20 mouse cellular contexts compared by ENCODE assay signal in the genomic region with DNA sequence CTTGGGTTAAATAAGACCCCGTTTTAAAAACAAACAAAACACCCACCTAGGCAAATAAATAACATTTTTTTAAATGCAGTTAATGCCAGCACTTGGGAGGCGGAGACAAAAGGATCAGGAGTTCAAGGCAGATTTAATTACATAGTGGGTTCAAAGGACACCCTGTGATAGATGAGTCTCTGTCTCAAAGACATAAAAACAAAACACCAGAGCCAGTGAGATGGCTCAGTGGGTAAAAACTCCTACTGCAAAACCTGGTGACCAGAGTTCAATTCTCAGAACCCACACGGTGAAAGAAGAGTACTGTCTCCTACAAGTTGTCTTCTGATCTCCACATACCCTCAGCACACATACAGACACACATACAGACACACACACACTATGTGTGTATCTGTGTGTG. TPM values are rescaled to one million over a fixed set of nuclear protein-coding genes. Genes with fewer than 3 reads are reported as not detected.
DNase-seq lines count a peak whose midpoint lies in the region; ATAC-seq and TF ChIP-seq lines count a peak whose summit lies in the region.
"Had no signal": no experiment of that assay in that cellular context is flagged by ENCODE, and none has a peak within 500 bp of the region (broad histone marks: within the 10 kb centered on the region; RNA-seq: fewer than 3 reads in every experiment).

No protein-coding gene starts in this region.

- H3K4me3 ChIP-seq in kidney, adult 2 months (ENCODE audit: insufficient read depth, low read depth, low read length), result no peak overlapping the region
- no peak overlapping the region for H3K4me3 ChIP-seq in kidney, embryonic 14.5 days (ENCODE audit: low read length)
- H3K4me3 ChIP-seq in kidney, postnatal 0 days (replicated peaks; ENCODE audit: low read depth, low read length), result no peak overlapping the region

- DNase-seq in kidney, adult 2 months, result peak; percentile 77
- peak; percentile 67 for DNase-seq in kidney, adult 9 months
- no peak for DNase-seq in kidney, adult 11 months
- DNase-seq in kidney, postnatal 0 days (ENCODE audit: low spot score), result peak; percentile 31
- no peak for DNase-seq in kidney, adult 18-20 months
- DNase-seq: adrenal gland, adult 2 months; adrenal gland, adult 8-10 months; adrenal gland, postnatal 10 days; adrenal gland, postnatal 14 days; adrenal gland, postnatal 25 days; adrenal gland, postnatal 36 days; B cell, adult 2 months; cerebellum, adult 11 months; cerebellum, adult 11-12 months; cerebellum, adult 18-20 months had no signal

- H3K4me1 ChIP-seq in kidney, adult 2 months (ENCODE audit: control insufficient read depth, insufficient read depth, low read length), result no peaks in the 10 kb centered on the region
- peaks cover 4% of the 10 kb centered on the region; the same call in 1 of the 2 replicates for H3K4me1 ChIP-seq in kidney, embryonic 14.5 days (ENCODE audit: control insufficient read depth, insufficient read depth, low read length)
- H3K4me1 ChIP-seq in kidney, postnatal 0 days (replicated peaks; ENCODE audit: insufficient read depth, low read length), result peaks cover 7% of the 10 kb centered on the region; the same call in 1 of the 2 replicates

- no peaks in the 10 kb centered on the region for H3K27me3 ChIP-seq in kidney, adult 2 months (replicated peaks; ENCODE audit: control insufficient read depth, insufficient read depth, low read length)
- H3K27me3 ChIP-seq in kidney, embryonic 14.5 days (ENCODE audit: control insufficient read depth, insufficient read depth, low read length), result peaks cover 10% of the 10 kb centered on the region; the same call in 1 of the 2 replicates
- no peaks in the 10 kb centered on the region for H3K27me3 ChIP-seq in kidney, postnatal 0 days (ENCODE audit: insufficient read depth, low read length)

- H3K9me3 ChIP-seq in kidney, embryonic 14.5 days (ENCODE audit: control insufficient read depth, low read length), result no peaks in the 10 kb centered on the region
- no peaks in the 10 kb centered on the region for H3K9me3 ChIP-seq in kidney, postnatal 0 days (replicated peaks; ENCODE audit: low read length)
- H3K9me3 ChIP-seq: G1E had no signal

- H3K4me2 ChIP-seq in kidney, embryonic 14.5 days (replicated peaks; ENCODE audit: low read depth, low read length), result no peak overlapping the region
- no peak overlapping the region for H3K4me2 ChIP-seq in kidney, postnatal 0 days (ENCODE audit: low read length)

- H3K36me3 ChIP-seq in kidney, adult 2 months (ENCODE audit: control insufficient read depth, insufficient read depth, low read length), result no peaks in the 10 kb centered on the region
- H3K36me3 ChIP-seq in kidney, embryonic 14.5 days (ENCODE audit: control insufficient read depth, insufficient read depth, low read length), result no peaks in the 10 kb centered on the region
- H3K36me3 ChIP-seq in kidney, postnatal 0 days (ENCODE audit: insufficient read depth, low read length), result no peaks in the 10 kb centered on the region
- H3K36me3 ChIP-seq: G1E had no signal

- H3K9ac ChIP-seq in kidney, embryonic 14.5 days (ENCODE audit: low read depth, low read length), result no peak overlapping the region
- H3K9ac ChIP-seq in kidney, postnatal 0 days (ENCODE audit: low read depth, low read length), result no peak overlapping the region

- no peak for TF ChIP-seq POLR2A in kidney, adult 2 months (IDR thresholded peaks at IDR 0.05; ENCODE audit: low read depth, low read length)

- WGBS in kidney, adult 2 months, result 38% methylated on average over 3 of the region's 3 CpGs
- WGBS in kidney, embryonic 14.5 days, result 29% methylated on average over 3 of the region's 3 CpGs
- 29% methylated on average over 3 of the region's 3 CpGs for WGBS in kidney, postnatal 0 days

- no peak for ATAC-seq in kidney, embryonic 14.5 days (ENCODE audit: low FRiP score, low TSS enrichment)
- ATAC-seq in kidney, postnatal 0 days (replicated peaks; ENCODE audit: low FRiP score, low read depth), result no peak
- ATAC-seq: activated CD4-positive, CD25-positive, alpha-beta regulatory T cell, adult 4 months; CD4-positive, CD25-positive, alpha-beta regulatory T cell, adult 4 months; Patski had no signal

- H3K27ac ChIP-seq in kidney, adult 2 months (ENCODE audit: insufficient read depth, low read depth, low read length), result no peak overlapping the region
- H3K27ac ChIP-seq in kidney, embryonic 14.5 days (ENCODE audit: low read depth, low read length), result no peak overlapping the region
- no peak overlapping the region for H3K27ac ChIP-seq in kidney, postnatal 0 days

- TF ChIP-seq CTCF in kidney, adult 2 months (conservative IDR thresholded peaks at IDR 0.05; ENCODE audit: insufficient read depth, insufficient read length, low read depth, low read length), result no peak
- TF ChIP-seq CTCF in kidney, postnatal 0 days (IDR thresholded peaks at IDR 0.05; ENCODE audit: low read depth), result no peak

RNA-seq across cellular contexts. Expression of gene Mycl, which starts 3.2 kb away (rescaled TPM):
- 1.5 and 1.6 TPM in 2 replicates for polyA plus RNA-seq in kidney, adult 2 months (2012; rRNA removed)
- polyA plus RNA-seq in kidney, embryonic 14.5 days (2014; fragmentation: Nextera tagmentation; extraction: Ambion mirVana), result 7.9 and 13.8 TPM in 2 replicates
- polyA plus RNA-seq in kidney, postnatal 0 days (2015; fragmentation: Nextera tagmentation; extraction: Ambion mirVana), result 6.5 and 7.1 TPM in 2 replicates
- polyA plus RNA-seq: activated CD4-positive, CD25-positive, alpha-beta regulatory T cell, adult 4 months; CD4-positive, CD25-positive, alpha-beta regulatory T cell, adult 4 months; G1E had no signal

RNA-seq across cellular contexts. Expression of gene Trit1, which starts 24.1 kb away (rescaled TPM):
- polyA plus RNA-seq in kidney, adult 2 months (2012; rRNA removed), result 4.7 and 5.1 TPM in 2 replicates
- polyA plus RNA-seq in kidney, embryonic 14.5 days (2014; fragmentation: Nextera tagmentation; extraction: Ambion mirVana), result 15.8 and 21.7 TPM in 2 replicates
- 15.7 and 17.1 TPM in 2 replicates for polyA plus RNA-seq in kidney, postnatal 0 days (2015; fragmentation: Nextera tagmentation; extraction: Ambion mirVana)

RNA-seq across cellular contexts. Expression of gene Mfsd2a, which starts 31.3 kb away (rescaled TPM):
- 27.6 and 43.9 TPM in 2 replicates for polyA plus RNA-seq in kidney, adult 2 months (2012; rRNA removed)
- polyA plus RNA-seq in kidney, embryonic 14.5 days (2014; fragmentation: Nextera tagmentation; extraction: Ambion mirVana), result 3.1 and 3.4 TPM in 2 replicates
- polyA plus RNA-seq in kidney, postnatal 0 days (2015; fragmentation: Nextera tagmentation; extraction: Ambion mirVana), result 1.8 and 2.1 TPM in 2 replicates
- polyA plus RNA-seq: G1E had no signal

Comparison
In these comparisons a context has a peak if more than half of its experiments do, and no peak if none do; other contexts are left out.
1. DNase-seq: peak in kidney, adult 2 months (single experiment), kidney, adult 9 months (single experiment) and kidney, postnatal 0 days (single experiment); none in kidney, adult 11 months (single experiment) and kidney, adult 18-20 months (single experiment).